Mouse (Mus musculus) heart, adult 2 months (tissue): ENCODE results near the gene Hnrnpab.

Experiments
- CTCF ChIP-seq: fragments of 200-600 bp; IDR thresholded peaks from 2 replicates; pipeline ENCODE4 v1.8.1; 2022; ENCODE audit warnings: antibody characterized with exemption, mild to moderate bottlenecking, moderate library complexity
- EP300 ChIP-seq: fragments of 200-500 bp; IDR thresholded peaks from 2 replicates; pipeline ENCODE4 v1.6.1; 2011; ENCODE audit warnings: low read depth, low read length, control low read depth; ENCODE audit not compliant: insufficient read depth
- POLR2A ChIP-seq: fragments of 200-500 bp; IDR thresholded peaks from 2 replicates; pipeline ENCODE4 v1.6.1; 2011; ENCODE audit warnings: mild to moderate bottlenecking, low read depth, low read length, control low read depth; ENCODE audit not compliant: insufficient read depth

DNA sequence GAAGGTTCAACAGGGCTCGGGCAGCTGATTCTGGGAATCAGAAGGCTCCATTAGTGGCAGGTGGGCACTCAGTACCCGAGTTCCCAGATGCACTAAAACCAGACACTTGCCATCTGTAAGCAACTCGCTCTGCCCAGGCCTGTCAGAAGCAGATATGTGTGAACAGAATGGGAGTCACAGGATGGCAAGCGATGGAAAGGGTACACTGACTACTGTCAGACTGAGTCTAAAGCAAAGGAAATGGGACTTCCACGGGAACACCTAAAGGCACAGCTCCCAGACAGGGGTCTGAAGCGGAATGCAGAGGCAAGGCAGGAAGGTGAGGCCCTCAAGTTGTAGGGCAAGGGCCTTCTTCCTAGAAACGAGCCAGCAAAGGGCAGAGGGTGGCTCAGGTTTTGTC lies 39.6 kb upstream of the Hnrnpab start:
- TF ChIP-seq POLR2A = no peak
- no peak for TF ChIP-seq CTCF
- TF ChIP-seq EP300 = no peak
